Mouse (Mus musculus): ENCODE data around the gene Slc39a13.

The Slc39a13 gene

DNA sequence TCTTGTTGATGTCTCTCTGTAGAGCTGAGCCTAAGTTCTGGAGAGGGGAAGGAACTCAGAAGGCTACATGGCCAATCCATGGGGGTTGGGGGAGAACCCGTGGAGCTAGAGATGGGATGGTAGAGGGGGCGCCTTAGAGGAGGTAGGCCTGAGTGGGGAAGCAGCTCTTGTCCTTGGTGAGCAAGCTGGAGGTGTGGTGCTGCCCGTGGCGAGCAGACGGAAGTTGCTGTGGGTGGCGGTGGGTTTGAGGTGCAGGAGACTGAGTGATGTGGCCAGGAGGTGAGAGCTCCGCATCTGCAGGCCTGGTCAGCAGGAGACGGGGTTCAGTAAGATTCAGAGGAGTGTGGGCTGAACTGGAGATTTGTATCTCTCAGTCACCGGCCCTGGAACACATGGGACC is 17.2 kb upstream of the Slc39a13 start:
- no peak for DNase-seq

GRCm38 (mm10) chr2:91086392-91087237 is 16.4 kb upstream of the Slc39a13 start:
- peak; percentile 67 for DNase-seq

- no peak for DNase-seq
These were observed 15.5 kb upstream of the Slc39a13 start for GRCm38 (mm10) chr2:91085494-91086391.

DNA sequence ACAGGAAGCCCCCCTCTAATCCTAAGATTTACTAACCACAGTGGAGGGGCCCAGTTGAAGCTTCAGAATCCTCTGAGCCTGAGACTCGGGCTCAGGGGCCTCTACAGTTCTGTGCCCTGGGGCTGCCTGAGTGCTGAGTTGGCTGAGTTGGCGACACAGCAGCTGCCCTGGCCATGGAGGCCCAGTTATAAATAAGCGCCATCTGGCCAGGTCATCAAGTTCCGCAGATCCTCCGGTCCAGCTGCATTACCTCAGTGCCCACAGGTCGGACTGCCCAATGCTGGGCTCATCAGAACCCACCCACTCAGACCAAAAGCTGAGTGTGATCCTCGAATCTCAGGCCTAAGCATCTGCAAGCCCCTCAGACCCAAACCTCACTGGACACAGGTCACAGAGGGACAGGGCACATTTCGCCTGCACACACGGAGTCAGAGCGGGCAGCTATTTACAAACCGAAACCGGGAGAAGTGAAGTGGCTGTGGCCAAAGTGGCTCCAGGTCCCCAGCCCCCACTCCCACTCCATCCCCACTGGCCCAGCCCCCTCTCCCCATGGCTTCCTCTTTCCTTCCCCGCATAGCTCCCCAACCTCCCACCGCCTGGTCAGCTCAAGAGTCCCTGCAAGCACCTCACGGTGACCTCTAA is 14.1 kb upstream of the Slc39a13 start:
- DNase-seq, result peak; percentile 78

- DNase-seq, result no peak
These were observed 13.2 kb upstream of the Slc39a13 start for GRCm38 (mm10) chr2:91083366-91083940.

GRCm38 (mm10) chr2:91082844-91083243 is 12.6 kb upstream of the Slc39a13 start:
- peak; percentile 86 for DNase-seq

- no peak for DNase-seq
These were observed 11.8 kb upstream of the Slc39a13 start, which contains the start of gene Spi1 for GRCm38 (mm10) chr2:91081775-91082695. TSS of gene Spi1 (plus strand) at chr2:91082390.

DNA sequence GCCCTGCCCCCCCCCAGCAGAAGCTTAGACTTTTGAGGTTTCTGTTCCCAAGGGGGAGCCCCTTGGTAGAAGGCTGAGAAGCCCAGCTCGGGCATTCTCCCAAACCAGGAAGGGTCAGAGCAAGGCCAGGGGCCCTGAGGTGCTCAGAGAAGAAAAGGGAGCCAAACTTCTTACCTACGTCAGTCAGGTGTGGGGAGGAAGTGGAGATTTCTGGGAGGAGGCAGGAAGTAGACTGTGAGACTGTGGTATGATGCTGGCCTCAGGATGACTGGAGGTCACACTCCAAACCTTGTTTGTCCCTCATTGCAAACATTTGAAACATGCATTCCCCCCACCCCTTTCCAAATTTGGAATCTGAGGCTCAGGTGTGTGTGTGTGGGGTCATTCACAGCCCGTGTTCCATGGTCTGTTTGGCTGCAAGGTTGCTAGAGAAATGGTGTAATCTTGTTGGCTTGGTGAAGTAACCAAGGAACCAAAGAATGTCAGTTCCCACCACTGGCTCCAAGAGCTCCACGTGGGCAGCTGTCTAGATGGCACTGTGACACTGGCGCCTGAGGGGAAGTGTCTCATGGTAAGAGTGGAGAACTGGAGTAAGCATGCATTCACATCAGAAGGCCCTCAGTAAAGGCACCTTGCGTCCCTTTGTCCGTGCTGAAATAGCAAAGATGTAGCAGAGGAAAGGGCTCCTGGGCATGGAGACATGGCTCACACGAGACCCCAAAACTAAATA is 10.7 kb upstream of the Slc39a13 start:
- DNase-seq, result peak; percentile 71

DNA sequence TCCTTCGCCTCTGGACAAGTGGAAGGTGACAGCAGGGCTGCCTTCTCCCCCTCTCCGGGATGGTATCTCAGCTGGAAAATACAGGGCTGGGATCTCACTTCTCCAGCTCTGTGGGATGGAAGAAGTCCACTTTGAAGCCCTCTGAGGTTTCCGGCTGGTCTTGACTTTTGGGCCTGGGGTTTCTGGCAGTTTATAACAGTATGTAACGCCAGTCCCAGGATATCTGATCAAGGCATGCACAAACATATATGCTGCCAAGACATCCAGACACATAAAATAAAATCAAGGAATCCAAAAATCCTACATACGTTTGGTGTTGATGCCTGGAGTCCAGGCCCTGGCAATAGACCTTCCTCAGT is 8.8 kb upstream of the Slc39a13 start:
- DNase-seq, result no peak

DNA sequence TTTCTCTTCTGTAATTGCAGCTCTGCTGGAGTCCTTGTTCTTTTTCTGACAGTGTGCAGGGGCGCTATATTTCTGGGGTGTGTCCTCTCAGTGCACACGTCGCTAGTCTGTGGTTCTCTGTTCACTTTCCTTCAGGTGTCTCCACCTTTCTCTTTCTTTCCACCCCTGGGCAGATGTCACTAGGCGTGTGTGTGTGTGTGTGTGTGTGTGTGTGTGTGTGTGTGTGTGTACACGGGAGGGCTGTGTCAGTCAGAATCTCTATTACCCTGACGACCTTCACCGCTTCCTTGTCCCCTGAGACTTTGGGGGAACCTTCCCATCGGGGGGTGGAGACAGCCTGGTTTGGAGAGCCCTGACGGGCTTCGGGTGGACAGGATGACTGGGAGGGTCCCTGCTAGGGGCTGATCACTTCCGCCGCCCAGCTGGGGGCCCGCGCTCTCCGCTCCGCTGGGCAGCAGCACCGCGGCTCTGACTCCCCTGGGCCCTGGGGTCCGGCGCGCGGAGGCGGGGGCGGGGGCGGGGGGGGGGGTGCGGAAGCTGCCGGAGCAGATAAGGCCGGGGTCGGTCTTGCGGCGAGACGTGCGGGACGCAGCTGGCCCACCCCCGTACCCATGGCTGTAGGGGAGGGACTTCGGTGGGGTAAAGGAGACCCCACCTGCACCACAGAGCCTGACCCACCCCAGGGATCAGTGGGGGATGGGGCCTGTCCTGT is 8.3 kb upstream of the Slc39a13 start:
- no peak for DNase-seq

DNA sequence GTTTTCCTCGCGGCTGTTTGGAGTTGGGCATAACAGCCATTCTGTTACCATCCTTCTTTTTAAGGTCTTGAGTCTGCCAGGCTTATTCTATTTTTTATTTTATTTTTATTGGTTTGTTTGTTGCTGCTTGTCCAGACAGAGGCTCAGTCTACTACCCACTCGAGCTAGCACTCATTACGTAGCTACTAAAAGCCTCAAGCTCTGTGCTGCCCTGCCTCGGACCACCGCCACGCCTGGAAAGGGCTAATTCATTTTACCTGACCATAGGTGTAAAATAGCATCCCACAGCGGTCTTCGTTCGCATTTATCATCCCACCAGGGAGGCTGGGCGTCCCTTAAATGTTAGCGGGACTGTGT is 7.7 kb upstream of the Slc39a13 start:
- no peak for DNase-seq

DNA sequence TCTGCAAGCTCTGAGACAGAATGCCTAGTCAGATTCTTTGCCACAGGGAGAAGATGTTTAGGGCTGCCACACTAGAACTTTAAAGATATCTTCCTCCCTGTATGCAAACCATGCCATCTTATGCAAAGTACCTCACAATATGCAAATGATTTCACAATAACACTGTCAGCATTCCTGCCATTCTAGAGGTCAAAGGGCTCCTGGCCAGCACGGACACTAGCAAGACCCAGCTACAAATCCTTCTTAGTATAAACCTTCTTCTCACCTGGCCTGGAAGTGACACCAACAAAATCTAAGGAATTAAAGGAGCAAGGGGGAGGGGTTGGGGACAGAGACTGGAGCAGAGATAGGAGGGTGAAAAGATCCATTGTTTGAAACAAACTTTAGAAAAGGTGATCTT is 1.9 kb upstream of the Slc39a13 start:
- no peak for DNase-seq

DNA sequence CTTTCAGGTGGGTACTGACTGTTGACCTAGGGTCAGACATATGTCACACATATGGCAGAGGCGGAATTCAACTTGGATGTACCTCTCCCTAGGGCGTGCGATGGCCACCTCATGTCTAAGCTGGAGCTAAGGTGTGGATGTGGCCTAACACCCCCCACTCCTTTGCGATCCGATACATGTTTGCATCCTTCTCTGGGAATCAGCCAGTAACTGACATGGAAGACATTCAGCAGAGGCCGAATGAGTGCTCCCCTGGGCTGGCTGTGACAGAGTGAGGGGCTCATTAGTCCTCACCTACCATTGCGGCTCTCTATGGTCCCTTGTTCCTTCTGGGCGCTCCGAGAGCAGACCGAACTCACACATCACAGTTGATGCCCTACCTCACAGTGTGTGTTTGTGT is 842 bp upstream of the Slc39a13 start:
- peak; percentile 46 for DNase-seq

DNA sequence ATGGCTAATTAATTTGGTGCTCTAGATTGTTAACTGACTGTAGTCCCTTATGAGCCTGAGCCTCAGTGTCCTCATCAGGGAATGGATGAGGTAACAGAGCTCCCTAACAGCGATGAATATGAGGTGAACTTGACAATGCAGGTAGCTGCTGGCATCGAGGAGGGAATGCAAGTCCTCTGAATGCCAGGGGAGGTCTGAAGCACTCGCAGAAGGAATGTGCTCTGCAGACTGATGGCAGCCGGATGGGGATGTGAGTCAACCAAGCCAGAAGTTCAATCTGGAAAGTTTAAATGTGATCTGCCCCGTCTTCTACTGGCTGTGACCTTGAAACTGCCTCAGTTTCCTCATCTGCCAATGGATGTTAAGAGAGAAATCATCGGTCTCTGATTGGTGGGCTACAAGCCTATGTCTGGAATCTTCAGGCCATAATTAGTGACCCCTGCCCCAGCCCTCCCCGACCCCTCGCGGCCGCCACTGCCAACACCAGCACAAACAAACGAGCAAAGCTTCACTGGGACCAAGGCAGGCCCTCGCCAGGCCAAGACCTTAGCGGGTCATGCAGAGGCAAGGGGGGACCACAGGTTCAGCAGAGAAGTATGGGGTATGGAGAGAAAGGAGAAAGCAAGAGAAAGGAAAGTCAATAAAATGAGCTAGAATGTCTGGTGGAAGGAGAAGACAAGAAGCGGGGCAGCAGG is 764 bp downstream of the Slc39a13 start:
- DNase-seq, result no peak

- no peak for DNase-seq
These were observed 1.4 kb downstream of the Slc39a13 start for GRCm38 (mm10) chr2:91068872-91069165.

DNA sequence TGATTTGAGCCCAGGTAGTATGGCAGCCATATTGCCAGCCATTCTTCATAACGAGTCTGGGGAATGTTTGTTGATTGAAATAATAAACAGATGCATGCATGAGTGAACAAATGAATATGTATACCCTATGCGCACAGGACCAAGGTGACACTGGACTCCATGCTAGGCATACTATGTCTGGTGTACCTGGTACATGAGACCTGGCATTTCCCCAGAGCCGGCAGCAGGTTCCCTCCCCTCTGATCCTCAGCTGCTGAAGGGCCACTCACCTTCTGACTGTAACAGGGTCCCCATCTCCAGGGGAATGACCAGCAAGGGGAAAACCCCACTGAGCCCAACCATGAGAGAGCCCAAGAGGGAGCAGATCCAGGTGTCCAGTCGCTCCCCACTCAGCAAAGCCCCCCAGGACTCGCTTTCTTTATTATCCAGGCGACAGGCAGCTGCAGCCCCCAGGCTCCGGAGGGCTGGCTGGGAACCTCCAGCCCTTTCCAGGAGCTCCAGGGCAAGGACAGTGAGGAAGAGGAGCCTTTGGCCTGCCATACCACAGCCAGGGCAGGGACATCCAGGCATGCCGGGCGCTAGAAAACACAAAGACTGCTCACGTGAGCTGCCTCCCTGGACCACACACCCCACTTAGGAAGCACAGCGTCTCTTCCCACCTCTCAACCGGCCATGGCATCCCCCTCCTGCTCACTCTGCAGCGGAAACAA is 1.9 kb downstream of the Slc39a13 start:
- no peak for DNase-seq

DNA sequence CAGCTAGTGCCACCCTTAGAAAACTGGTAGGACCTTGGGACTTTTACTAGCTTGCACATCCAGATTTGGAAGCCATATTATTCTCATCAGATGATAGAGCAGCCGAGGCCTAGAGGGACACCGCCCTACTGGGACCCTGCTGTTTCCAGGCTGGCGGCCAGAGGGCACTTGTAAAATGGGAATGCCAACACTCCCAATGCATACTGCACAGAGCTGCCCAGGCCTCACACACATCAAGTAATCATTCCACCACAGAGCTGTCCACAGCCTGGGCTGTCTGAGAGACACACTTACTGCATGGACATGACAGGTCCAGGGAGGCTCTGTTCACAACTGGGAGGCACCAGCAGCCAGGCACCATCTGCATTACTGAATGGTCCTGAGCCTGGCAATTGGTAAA is 3.8 kb downstream of the Slc39a13 start:
- no peak for DNase-seq

DNA sequence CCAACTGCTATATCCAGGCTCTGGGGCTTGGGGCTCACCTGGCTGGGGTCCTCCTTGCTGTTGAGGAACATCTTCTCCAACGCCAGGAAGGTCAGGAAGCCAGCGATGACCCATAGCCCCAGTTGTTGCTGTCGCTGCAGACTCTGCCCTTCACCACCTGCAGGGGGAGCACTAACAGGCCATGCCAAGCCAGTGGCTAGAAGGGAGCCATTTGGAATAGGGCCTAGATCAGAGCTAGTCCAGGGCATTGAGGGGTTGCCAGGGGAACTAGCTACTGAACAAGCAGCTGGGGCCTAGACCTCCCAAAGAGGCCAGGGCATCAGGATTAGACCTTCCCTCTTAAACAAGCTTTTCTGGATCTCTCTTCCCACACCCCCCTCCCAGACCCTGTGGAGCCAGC is 4.7 kb downstream of the Slc39a13 start:
- DNase-seq, result peak; percentile 55

GRCm38 (mm10) chr2:91064211-91064610 is 6.0 kb downstream of the Slc39a13 start:
- no peak for DNase-seq
